Mouse (Mus musculus): ENCODE measurements around the gene Rnf223. TPM values are rescaled to one million over a fixed set of nuclear protein-coding genes. Genes with fewer than 3 reads are reported as not detected.

The Rnf223 gene
- polyA plus RNA-seq, 1 experiment from 2014 or later, result 0.08 TPM

- no peak overlapping the region for H3K9ac ChIP-seq
- H3K4me2 ChIP-seq, result no peak overlapping the region
- peaks cover 7% of the 10 kb centered on the region; the same call in 1 of the 2 replicates for H3K4me1 ChIP-seq (replicated peaks)
- H3K36me3 ChIP-seq (replicated peaks), result no peaks in the 10 kb centered on the region
- H3K4me3 ChIP-seq (replicated peaks), result no peak overlapping the region
- H3K27ac ChIP-seq (replicated peaks), result no peak overlapping the region
- H3K9me3 ChIP-seq (replicated peaks), result no peaks in the 10 kb centered on the region
- 58% methylated on average over 9 of the region's 9 CpGs for WGBS (ENCODE audit: insufficient replicate concordance)
- no peak for ATAC-seq (ENCODE audit: insufficient read depth)
- no peaks in the 10 kb centered on the region for H3K27me3 ChIP-seq
Observed at GRCm38 (mm10) chr4:156097770-156098366, 32.4 kb upstream of the Rnf223 start.

- H3K9me3 ChIP-seq (replicated peaks), result no peaks in the 10 kb centered on the region
- no peak for ATAC-seq (ENCODE audit: insufficient read depth)
- H3K4me3 ChIP-seq (replicated peaks), result no peak overlapping the region
- H3K9ac ChIP-seq, result no peak overlapping the region
- H3K36me3 ChIP-seq (replicated peaks), result no peaks in the 10 kb centered on the region
- 66% methylated on average over 6 of the region's 6 CpGs for WGBS (ENCODE audit: insufficient replicate concordance)
- no peaks in the 10 kb centered on the region for H3K27me3 ChIP-seq
- H3K4me1 ChIP-seq (replicated peaks), result 0 out of 2 replicates have a peak, but pooled peaks cover 3% of the 10 kb centered on the region
- no peak overlapping the region for H3K27ac ChIP-seq (replicated peaks)
- no peak overlapping the region for H3K4me2 ChIP-seq
Observed at GRCm38 (mm10) chr4:156099427-156099826, 30.9 kb upstream of the Rnf223 start.

DNA sequence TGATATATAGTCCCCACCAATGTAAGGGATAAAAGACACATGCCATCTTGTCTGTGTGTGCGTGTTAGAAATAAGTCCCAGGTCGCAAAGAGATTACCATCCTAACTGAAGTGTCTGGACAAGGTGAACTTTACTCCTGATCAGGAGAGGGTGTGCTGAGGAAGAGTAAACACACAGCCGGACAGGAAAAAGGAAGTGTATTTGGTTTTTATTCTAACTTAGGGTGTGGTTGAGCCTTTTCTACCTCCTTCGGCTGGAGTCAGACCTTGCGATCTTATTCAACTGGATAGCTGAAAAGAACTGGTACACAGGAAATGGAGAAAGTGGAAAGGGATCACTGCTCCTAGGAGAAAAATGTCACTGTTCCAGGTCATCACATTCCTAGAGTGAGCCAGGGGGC, 29.8 kb upstream of the Rnf223 start:
- Histone ChIP-seq H3K4me2 (no peak overlapping the region), H3K27ac (replicated peaks) (no peak overlapping the region), H3K4me1 (replicated peaks) (0 out of 2 replicates have a peak, but pooled peaks cover 3% of the 10 kb centered on the region), H3K36me3 (replicated peaks) (no peaks in the 10 kb centered on the region), H3K4me3 (replicated peaks) (no peak overlapping the region), H3K9me3 (replicated peaks) (no peaks in the 10 kb centered on the region), H3K9ac (no peak overlapping the region), H3K27me3 (no peaks in the 10 kb centered on the region)
- ATAC-seq (ENCODE audit: insufficient read depth), result peak; percentile 26
- WGBS (ENCODE audit: insufficient replicate concordance), result 56% methylated on average over 5 of the region's 5 CpGs

- no peak overlapping the region for H3K27ac ChIP-seq (replicated peaks)
- WGBS (ENCODE audit: insufficient replicate concordance), result 30% methylated on average over 3 of the region's 3 CpGs
Observed at GRCm38 (mm10) chr4:156101481-156101903, 28.8 kb upstream of the Rnf223 start.

GRCm38 (mm10) chr4:156103342-156103741, 27.0 kb upstream of the Rnf223 start:
- H3K36me3 ChIP-seq (replicated peaks), result no peaks in the 10 kb centered on the region
- WGBS (ENCODE audit: insufficient replicate concordance), result 49% methylated on average over 4 of the region's 4 CpGs
- no peak for ATAC-seq (ENCODE audit: insufficient read depth)

More at GRCm38 (mm10) chr4:156101481-156101903, 28.8 kb upstream of the Rnf223 start:
- H3K27me3 ChIP-seq, result no peaks in the 10 kb centered on the region
- no peak overlapping the region for H3K9ac ChIP-seq
- no peak overlapping the region for H3K4me3 ChIP-seq (replicated peaks)
- 0 out of 2 replicates have a peak, but pooled peaks cover 3% of the 10 kb centered on the region for H3K4me1 ChIP-seq (replicated peaks)
- H3K36me3 ChIP-seq (replicated peaks), result no peaks in the 10 kb centered on the region
- no peak overlapping the region for H3K4me2 ChIP-seq
- ATAC-seq (ENCODE audit: insufficient read depth), result no peak
- H3K9me3 ChIP-seq (replicated peaks), result no peaks in the 10 kb centered on the region

DNA sequence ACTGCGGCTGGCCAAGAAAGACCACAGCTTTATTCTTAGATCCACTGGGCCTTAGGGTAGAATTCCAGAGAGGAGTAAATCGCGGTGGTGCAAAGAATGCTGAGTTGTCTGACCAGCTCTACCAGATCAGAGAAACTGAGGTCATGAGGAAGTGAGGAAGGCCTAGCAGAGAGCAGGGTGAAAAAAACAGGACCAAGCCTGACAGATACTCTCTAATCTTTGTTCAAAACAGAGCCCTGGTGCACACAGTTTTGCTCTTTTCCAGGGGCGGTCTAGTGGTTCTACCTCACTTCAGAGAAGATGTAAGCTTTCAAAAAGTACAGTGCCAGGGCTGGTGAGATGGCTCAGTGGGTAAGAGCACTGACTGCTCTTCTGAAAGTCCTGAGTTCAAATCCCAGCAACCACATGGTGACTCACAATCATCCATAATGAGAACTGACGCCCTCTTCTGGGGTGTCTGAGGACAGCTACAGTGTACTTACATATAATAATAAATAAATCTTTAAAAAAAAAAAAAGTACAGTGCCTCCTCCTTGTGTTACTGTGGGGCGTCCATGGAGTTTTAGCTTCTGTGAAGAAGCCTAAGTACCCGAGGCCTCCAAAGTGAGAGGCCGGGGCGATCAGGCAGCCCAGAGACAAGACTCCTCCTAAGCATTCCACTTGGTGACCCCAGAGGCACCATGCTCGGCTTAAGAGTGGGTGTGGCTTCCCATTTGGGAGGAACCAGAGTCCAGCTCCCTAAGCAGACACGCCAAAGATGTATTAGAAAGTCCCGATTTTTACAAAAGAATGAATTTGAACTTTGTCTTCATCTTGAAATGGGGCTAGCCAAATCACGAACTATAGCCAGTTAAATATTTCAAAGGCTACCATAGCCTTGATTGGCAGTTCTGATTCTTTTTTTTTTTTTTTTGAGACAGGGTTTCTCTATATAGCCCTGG, 21.4 kb upstream of the Rnf223 start:
- Histone ChIP-seq H3K27me3 (no peaks in the 10 kb centered on the region), H3K9ac (peak overlapping the region; percentile 64), H3K4me1 (replicated peaks) (peaks cover 40% of the 10 kb centered on the region), H3K4me3 (replicated peaks) (peak overlapping the region; percentile 94), H3K36me3 (replicated peaks) (no peaks in the 10 kb centered on the region), H3K27ac (replicated peaks) (peak overlapping the region; percentile 80), H3K4me2 (peak overlapping the region; percentile 79), H3K9me3 (replicated peaks) (no peaks in the 10 kb centered on the region)
- ATAC-seq (ENCODE audit: insufficient read depth), result peak; percentile 37
- 21% methylated on average over 13 of the region's 13 CpGs for WGBS (ENCODE audit: insufficient replicate concordance)

More at GRCm38 (mm10) chr4:156103342-156103741, 27.0 kb upstream of the Rnf223 start:
- H3K4me3 ChIP-seq (replicated peaks), result no peak overlapping the region
- H3K9ac ChIP-seq, result no peak overlapping the region
- H3K27me3 ChIP-seq, result no peaks in the 10 kb centered on the region
- no peaks in the 10 kb centered on the region for H3K9me3 ChIP-seq (replicated peaks)
- H3K4me1 ChIP-seq (replicated peaks), result 0 out of 2 replicates have a peak, but pooled peaks cover 3% of the 10 kb centered on the region
- no peak overlapping the region for H3K27ac ChIP-seq (replicated peaks)
- no peak overlapping the region for H3K4me2 ChIP-seq

- Histone ChIP-seq H3K4me3 (replicated peaks) (peak within 1 kb of the TSS; percentile 94), H3K9me3 (replicated peaks) (no peaks in the 10 kb centered on the region), H3K27ac (replicated peaks) (peak within 1 kb of the TSS; percentile 94), H3K4me1 (replicated peaks) (peaks cover 40% of the 10 kb centered on the region), H3K36me3 (replicated peaks) (peaks cover 5% of the 10 kb centered on the region; the same call in 1 of the 2 replicates), H3K9ac (peak within 1 kb of the TSS; percentile 91), H3K27me3 (no peaks in the 10 kb centered on the region), H3K4me2 (peak within 1 kb of the TSS; percentile 79)
- WGBS (ENCODE audit: insufficient replicate concordance), result under 1% methylated on average over 60 of the region's 60 CpGs
- ATAC-seq (ENCODE audit: insufficient read depth), result peak; percentile 97
Observed at GRCm38 (mm10) chr4:156109570-156110331, 20.6 kb upstream of the Rnf223 start, which contains the start of gene 9430015G10Rik. Gene 9430015G10Rik, plus strand, starts transcription at chr4:156109982.

GRCm38 (mm10) chr4:156124077-156124476, 6.2 kb upstream of the Rnf223 start:
- Histone ChIP-seq H3K27ac (replicated peaks) (no peak overlapping the region), H3K36me3 (replicated peaks) (peaks cover 77% of the 10 kb centered on the region), H3K4me2 (no peak overlapping the region), H3K9me3 (replicated peaks) (no peaks in the 10 kb centered on the region), H3K27me3 (no peaks in the 10 kb centered on the region), H3K9ac (no peak overlapping the region), H3K4me1 (replicated peaks) (peaks cover 18% of the 10 kb centered on the region), H3K4me3 (replicated peaks) (no peak overlapping the region)
- WGBS (ENCODE audit: insufficient replicate concordance), result 85% methylated on average over 7 of the region's 7 CpGs
- no peak for ATAC-seq (ENCODE audit: insufficient read depth)

DNA sequence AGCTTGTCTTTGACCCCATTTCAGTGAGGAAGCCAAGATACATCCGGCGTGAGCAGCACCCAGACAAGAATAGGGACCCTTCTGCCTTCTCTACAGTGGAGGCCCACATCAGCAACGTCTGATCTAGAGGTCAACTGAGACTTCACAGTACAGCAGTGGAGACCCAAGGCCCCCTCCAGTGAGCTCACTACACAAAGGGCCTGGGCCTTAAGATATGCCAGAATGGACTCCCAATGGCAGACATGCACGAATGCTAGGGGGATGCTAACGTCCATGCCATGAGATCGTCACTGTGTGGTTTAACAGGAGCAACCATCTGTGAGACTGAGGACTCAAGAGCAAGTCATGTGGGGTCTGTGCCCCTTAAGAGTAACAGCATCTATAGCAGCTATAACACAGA, 4.9 kb upstream of the Rnf223 start:
- Histone ChIP-seq H3K27ac (replicated peaks) (no peak overlapping the region), H3K9me3 (replicated peaks) (no peaks in the 10 kb centered on the region), H3K9ac (no peak overlapping the region), H3K36me3 (replicated peaks) (peaks cover 64% of the 10 kb centered on the region), H3K4me3 (replicated peaks) (no peak overlapping the region), H3K27me3 (no peaks in the 10 kb centered on the region), H3K4me2 (no peak overlapping the region), H3K4me1 (replicated peaks) (peaks cover 18% of the 10 kb centered on the region)
- no peak for ATAC-seq (ENCODE audit: insufficient read depth)
- 84% methylated on average over 6 of the region's 6 CpGs for WGBS (ENCODE audit: insufficient replicate concordance)

GRCm38 (mm10) chr4:156126841-156127240, 3.5 kb upstream of the Rnf223 start:
- no peak for ATAC-seq (ENCODE audit: insufficient read depth)
- WGBS (ENCODE audit: insufficient replicate concordance), result 71% methylated on average over 7 of the region's 7 CpGs
- Histone ChIP-seq H3K4me1 (replicated peaks) (peaks cover 18% of the 10 kb centered on the region), H3K4me2 (no peak overlapping the region), H3K4me3 (replicated peaks) (no peak overlapping the region), H3K27me3 (no peaks in the 10 kb centered on the region), H3K36me3 (replicated peaks) (peaks cover 53% of the 10 kb centered on the region), H3K27ac (replicated peaks) (no peak overlapping the region), H3K9me3 (replicated peaks) (no peaks in the 10 kb centered on the region), H3K9ac (no peak overlapping the region)

Measured in liver, embryonic 15.5 days (tissue).